Mouse (Mus musculus) gastrocnemius, postnatal 14 days (tissue): ENCODE results near the gene Neu4. TPM values are rescaled to one million over a fixed set of nuclear protein-coding genes. Genes with fewer than 3 reads are reported as not detected.
"Not testable (repeated sequence)": the region's sequence is repeated elsewhere in the genome, so short reads cannot be mapped to it uniquely, and the experiment has no call there.

ENCODE experiments used
- DNase-seq: peaks from one replicate; pipeline ENCODE4 v3.0.0; 2021; ENCODE audit warnings: mixed read lengths
- intact Hi-C: fragments of 180-260 bp; cut with DNase I; formaldehyde crosslinking; loops from one replicate; pipeline ENCODE4 v1.15.1; 2025; ENCODE audit warnings: low total_unique reads
- long read RNA-seq, 2 experiments: library from polyadenylated mRNA; stranded (forward); transcript quantifications; one replicate each; pipeline ENCODE4 v2.0.0; 2021
- total RNA-seq, 2 experiments: library from RNA; stranded (reverse); gene quantifications; 2 replicates each; pipeline ENCODE4 v1.2.3; 2021

Neu4 gene
- total RNA-seq: not detected
- long read RNA-seq, experiment 1: 0 reads
- long read RNA-seq, experiment 2: 0 reads

- intact Hi-C loops: no loop called here
- no peak for DNase-seq
These were observed at the start of gene Neu4 for GRCm38 (mm10) chr1:94020151-94020550. Gene Neu4 (plus strand): TSS chr1:94020451.

DNA sequence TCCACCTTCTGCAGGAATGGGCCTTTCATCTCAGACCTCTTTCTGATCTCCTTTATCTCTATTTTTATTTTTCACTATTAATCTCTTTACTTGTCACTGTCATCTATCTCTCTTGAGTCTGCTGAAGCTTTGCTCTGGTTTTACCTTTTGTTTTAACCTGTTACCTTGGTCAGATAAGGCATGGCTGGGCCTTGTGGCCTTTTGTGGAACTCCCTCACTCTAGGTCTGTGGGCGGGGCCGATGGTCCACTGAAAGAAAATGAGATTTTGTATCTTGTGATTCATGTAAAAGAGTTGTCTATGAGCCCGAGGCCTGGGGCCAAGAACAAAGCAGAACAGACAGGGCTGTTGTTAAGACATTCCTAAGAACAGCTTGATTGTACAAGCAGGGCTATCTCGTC, 49.5 kb upstream of the Neu4 start:
- DNase-seq, intact Hi-C loops: not testable (repeated sequence)

DNA sequence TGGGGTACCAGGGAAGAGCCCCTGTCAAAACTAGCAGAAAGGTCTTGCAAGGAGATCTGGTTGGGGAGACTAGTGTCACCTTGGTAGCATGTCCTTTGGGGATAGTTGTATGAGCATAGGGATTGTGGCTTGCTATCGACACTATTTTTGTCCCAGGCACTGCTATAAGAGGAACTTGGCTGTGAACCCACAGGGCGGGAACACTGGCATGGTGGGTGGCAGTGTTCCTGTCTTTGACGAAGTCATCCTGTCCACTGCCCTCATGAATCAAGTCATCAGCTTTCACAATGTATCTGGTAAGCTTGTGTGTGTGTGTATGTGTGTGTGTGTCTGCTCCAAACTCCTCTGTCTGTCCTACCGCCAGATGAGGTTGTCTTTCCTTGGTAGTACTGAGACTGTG, 44.5 kb upstream of the Neu4 start:
- DNase-seq, intact Hi-C loops: not testable (repeated sequence)

- intact Hi-C loops, DNase-seq: not testable (repeated sequence)
These were observed 42.0 kb upstream of the Neu4 start for GRCm38 (mm10) chr1:93978287-93978686.

DNA sequence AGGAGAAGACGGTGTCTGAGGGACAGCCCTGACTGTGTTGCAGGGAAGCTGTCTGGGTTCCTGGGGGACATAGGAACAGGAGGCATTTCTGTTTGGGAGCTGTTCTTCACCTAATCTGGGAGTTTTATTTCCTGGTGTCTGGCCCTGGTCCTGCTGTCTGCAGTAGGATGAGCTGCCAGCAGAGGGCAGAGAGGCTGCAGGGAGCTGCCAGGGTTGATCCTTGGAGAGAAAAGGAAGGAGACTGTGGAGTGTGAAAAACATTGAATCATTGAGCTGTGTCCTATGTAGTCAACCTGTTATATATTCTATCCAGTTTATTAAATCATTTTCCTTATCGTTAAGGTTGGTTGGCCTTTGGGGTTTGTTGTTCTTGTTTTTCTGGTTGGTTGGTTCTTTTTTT, 39.3 kb upstream of the Neu4 start:
- intact Hi-C loops, DNase-seq: not testable (repeated sequence)

DNA sequence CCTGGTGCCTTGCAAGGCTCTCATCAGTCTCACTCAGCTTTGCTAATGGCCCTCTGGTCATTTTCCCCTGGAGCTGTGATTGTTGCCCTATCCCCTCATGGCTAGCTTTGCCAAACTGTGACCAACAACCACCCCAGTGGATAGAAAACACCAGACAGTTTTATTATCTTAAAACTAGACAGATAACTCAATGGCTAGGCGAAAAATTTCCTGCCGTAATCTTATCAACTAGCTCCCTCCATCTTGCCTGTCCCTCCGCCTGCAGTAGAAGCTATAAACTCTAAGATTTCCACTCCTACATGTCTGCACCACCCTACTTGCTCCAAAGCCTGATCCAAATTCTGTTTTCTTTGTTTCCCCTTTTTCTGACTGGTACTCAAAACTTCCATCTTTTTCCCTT, 34.1 kb upstream of the Neu4 start:
- no peak for DNase-seq
- intact Hi-C loops: no loop called here

DNA sequence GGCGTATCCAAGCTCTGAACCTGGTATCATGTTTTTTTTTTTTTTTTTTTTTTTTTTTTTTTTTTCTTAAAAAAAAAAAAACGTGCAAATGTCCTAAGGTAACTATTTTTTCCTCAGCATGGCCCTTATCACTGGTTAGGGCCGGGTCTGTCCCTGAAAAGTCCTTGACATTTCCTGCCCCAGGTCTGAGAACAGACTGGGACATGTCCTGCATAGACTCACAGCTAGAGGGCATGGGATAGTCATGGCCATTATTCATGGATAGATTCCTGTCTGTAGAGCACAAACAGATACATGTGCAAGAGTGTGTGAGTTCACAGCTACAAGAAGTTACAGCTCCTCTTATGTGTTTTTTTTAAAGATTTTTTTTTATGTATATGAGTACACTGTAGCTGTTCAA, 31.5 kb upstream of the Neu4 start:
- intact Hi-C loops: no loop called here
- no peak for DNase-seq

DNA sequence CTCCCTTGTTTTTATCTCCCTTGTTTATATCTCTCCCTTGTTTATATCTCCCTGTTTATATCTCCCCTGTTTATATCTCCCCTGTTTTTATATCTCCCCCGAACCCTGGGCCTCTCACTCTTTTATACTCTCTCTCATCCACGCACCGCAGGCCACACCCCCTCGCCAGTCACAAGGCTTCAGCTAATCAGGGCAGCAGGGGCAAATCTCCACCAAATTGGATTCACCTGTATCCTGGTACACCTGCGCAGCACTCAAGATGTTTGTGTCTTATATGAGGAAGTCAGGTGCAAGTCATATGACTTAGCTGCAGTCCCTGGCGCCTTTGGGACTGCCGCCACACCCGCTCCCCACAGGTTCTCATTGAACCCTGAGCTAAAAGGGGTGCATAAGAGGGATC, 30.0 kb upstream of the Neu4 start, which contains the start of gene Gal3st2c:
Gal3st2c (plus strand) TSS at position 301 of the 400 bp plus-strand sequence.
- intact Hi-C loops, DNase-seq: not testable (repeated sequence)

DNA sequence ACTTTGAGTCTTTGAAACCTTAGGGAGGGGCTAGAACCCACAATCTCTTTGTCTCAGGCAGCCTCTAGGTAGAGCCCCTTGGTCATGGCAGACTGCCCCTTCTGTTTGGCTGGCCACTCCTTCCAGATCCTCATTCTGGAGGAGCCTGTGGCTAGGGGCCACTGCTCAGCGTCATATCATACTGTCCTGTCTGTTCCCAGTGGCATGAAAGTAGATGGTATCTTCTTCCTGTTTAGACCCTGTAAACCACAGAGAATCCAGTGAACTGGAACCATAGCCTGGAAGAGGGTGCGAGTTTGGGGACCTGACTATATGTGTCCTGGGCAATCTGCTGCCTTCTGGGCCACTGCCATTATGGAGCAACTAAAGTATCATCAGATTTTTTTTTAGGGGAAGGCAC, 29.2 kb upstream of the Neu4 start:
- intact Hi-C loops, DNase-seq: not testable (repeated sequence)

GRCm38 (mm10) chr1:93991491-93991890, 28.8 kb upstream of the Neu4 start:
- intact Hi-C loops, DNase-seq: not testable (repeated sequence)

DNA sequence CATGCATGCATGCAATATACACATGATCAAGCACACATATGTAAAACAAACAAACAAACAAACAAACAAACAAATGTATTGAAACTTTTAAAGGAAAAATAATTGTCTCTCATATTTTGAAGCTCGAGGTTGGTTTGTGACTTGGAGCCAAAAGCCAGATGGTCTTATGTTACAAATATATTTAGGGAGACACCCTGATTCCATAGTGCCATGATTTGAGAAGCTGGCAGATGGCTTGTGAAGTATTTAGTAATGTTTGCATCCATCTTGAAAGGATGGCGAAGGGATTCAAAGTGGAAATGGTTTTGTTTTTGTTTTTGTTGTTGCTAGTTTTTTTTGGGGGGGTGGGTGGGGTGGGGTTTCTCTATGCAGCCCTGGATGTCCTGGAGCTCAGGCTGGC, 19.2 kb upstream of the Neu4 start:
- intact Hi-C loops: no loop called here
- no peak for DNase-seq

DNA sequence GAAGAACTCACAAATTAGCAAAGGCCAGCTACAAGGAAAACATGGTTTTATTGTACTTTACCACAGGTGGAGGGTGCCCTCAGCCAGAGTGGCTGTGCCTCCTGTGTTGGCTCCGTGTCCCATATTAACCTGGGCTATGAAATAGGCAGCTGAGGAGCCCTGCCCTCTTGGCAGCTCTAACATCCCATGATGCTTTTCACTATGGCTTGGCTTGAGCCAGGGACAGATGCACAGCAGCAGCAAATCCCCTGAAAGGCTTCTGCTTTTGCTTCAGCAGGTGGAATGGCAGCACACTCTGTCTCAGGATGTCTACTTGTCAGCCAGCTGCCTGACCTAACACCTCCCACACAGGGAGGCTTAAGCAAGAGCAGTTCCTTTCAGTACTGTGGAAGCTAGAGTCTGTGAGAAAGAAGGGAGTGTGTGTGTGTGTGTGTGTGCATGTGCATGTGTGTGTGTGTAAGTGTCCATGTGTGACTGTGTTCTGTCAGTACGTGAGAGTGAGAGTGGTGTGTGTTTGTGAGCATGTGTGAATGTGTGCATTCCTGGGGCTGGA, 14.2 kb upstream of the Neu4 start:
- DNase-seq, intact Hi-C loops: not testable (repeated sequence)

DNA sequence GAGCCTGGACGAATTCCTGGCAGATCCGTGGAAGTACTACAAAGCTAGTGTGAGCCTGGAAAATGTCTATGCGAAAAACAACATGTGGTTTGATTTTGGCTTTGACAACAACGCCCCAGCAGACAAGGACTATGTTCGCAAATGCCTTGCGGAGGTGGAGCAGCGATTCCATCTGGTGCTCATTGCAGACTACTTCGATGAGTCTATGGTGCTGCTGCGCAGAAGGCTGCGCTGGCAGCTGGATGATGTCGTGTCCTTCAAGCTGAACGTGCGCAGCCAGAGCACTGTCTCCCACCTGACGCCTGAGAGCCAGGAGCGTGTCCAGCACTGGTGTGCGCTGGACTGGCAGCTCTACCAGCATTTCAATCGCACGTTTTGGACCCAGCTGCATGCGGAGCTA, 11.4 kb upstream of the Neu4 start:
- DNase-seq: not testable (repeated sequence)

DNA sequence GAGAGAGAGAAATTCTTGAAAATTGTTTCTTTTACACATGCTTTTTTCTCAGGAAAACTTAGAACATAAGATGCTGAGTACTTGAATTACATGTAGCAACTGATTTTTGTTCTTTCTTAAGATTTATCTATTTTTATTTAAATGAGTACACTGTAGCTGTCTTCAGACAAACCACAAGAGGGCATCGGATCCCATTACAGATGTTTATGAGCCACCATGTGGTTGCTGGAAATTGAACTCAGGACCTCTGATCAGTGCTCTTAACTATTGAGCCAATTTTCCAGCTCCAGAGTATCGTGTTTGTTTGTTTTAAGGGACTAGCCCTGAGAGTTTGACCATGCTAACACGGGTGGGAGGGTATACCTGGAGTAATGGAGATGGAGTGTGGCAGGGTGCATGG, 8.6 kb upstream of the Neu4 start:
- intact Hi-C loops: no loop called here

More for the DNA sequence above, 11.4 kb upstream of the Neu4 start:
- intact Hi-C loops: not testable (repeated sequence)

GRCm38 (mm10) chr1:94027506-94028108, 7.4 kb downstream of the Neu4 start:
- DNase-seq: no peak
- intact Hi-C loops: no loop called here

More for the DNA sequence above, 8.6 kb upstream of the Neu4 start:
- DNase-seq: no peak

DNA sequence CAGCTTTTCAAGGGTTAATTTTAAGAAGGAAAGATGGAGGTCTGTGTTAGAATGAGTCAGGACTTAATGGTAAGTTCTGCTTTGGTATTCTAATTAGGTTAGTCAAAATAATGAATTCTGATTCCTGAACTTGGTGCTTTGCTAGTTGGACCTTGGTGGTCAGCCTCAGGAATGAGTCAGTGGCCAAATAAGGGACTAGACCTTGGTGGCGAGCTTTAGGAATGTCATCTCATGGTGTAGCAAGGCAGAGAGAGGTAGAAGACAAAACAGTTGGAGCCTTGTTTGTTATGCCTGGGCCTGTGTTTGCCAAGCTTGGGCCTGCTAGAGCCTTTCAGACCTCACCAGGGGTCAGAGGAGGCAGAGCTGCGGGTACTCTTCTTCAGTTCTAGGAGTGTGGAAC, 8.5 kb downstream of the Neu4 start:
- intact Hi-C loops: no loop called here
- DNase-seq: no peak

- intact Hi-C loops: no loop called here
These were observed 12.9 kb downstream of the Neu4 start for GRCm38 (mm10) chr1:94033075-94033602.

DNA sequence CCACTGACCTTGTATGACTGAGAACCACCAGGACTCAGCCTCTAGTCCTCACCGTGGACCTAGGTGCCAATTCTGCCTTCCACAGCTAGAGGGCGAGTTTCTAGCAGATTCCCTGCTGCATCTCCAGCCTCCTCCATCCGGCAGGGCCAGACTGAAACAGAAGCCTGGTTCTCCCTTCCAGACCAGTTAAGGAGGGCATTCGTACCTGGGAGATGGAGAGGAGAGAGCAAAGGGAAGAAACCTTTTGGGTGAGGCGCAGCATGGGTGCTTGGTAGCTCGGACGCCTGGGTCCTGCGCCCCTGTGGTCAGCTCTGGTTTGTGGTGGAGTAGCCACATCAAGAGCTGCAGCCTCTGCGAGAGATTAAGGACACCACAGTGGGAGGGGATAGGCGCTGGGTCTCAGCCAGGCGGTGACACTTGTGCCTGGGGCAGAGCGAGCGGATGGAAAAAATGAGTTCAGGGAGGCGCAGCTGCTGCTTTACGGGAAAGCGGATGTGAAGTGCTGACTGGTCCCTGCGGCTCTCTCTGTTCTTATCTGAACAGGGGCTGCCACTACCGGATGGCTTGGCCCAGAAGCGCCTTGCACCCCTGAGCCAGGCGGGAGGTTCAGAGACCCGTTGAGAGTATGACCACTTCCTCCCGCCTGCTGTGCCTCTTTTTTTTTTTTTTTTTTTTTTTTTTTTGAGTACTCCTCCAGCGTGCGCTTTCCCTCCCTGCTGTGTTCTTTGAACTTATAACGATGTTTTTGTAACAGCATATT, 14.9 kb downstream of the Neu4 start:
- intact Hi-C loops: loop anchor here (5.0 kb wide), 1 partner anchor 42 kb away; no protein-coding TSS in a partner anchor

More at GRCm38 (mm10) chr1:94033075-94033602, 12.9 kb downstream of the Neu4 start:
- DNase-seq: no peak

DNA sequence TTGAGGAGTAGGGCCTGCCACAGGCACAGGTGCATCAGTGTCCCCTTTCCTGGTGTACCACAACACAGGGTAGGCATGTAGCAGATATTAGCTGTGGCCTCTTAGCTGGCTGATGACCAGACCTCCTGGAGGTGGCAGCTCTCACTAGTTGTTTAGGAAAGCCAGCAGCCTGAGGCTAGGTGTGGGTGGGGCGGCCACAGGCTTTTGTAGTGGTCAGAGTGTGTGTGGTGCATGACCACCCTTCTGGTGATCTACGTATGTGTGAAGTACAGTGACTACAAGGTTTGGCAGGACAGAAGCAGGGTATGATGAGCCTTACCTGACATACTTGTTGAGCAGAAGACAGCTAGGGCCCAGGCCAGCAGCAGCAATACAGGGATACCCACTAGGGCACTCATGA, 20.1 kb downstream of the Neu4 start:
- no peak for DNase-seq
- intact Hi-C loops: no loop called here

More for the DNA sequence above, 14.9 kb downstream of the Neu4 start:
- peak; percentile 90 for DNase-seq

DNA sequence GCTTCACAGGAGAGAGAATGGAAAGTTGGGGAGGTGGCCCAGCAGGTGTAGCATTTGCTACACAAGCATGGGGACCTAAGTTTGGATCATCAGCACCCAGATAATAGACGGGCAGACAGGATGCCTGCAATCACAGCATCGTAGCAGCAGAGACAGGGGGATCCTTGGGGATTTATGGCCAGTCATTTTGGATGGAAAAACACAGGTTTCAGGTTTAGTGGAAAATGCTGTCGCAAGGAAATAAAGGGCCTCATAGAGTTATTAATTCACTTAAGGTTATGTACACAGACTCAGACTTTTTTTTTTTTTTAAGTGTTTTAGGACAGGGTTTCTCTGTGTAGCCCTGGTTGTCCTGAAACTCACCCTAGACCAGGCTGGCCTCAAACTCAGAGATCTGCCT, 25.3 kb downstream of the Neu4 start:
- intact Hi-C loops: no loop called here
- DNase-seq: no peak
